Mouse (Mus musculus) embryonic facial prominence, embryonic 14.5 days (tissue): Measurements from ENCODE around the gene Olfr453. TPM values are rescaled to one million over a fixed set of nuclear protein-coding genes. Genes with fewer than 3 reads are reported as not detected.

Experiments
- ATAC-seq: fragments of 200-750 bp; cut with Nextera tagmentation; 2 replicates; pipeline ENCODE4 v1.8.0; 2017; ENCODE audit warnings: low read depth, moderate number of reproducible peaks, moderate TSS enrichment
- DNase-seq: peaks from one replicate; pipeline ENCODE4 v3.0.0-alpha.2; 2015; ENCODE audit warnings: low spot score
- H3K27ac ChIP-seq: fragments of 300-500 bp; sonication (generic); replicated peaks from 2 replicates; pipeline ENCODE4 v1.5.1; 2014; ENCODE audit warnings: low read depth, mild to moderate bottlenecking, low read length, moderate library complexity
- H3K27me3 ChIP-seq: fragments of 300-500 bp; sonication (generic); replicated peaks from 2 replicates; pipeline ENCODE4 v1.6.1; 2014; ENCODE audit warnings: low read length; ENCODE audit not compliant: control insufficient read depth, insufficient read depth
- H3K36me3 ChIP-seq: fragments of 300-500 bp; sonication (generic); 2 replicates; pipeline ENCODE4 v1.6.1; 2014; ENCODE audit warnings: low read length, mixed read lengths; ENCODE audit not compliant: control insufficient read depth, insufficient read depth
- H3K4me1 ChIP-seq: fragments of 300-500 bp; sonication (generic); 2 replicates; pipeline ENCODE4 v1.6.1; 2014; ENCODE audit warnings: antibody characterized with exemption, low read length; ENCODE audit not compliant: control insufficient read depth, insufficient read depth
- H3K4me2 ChIP-seq: fragments of 300-500 bp; sonication (generic); 2 replicates; pipeline ENCODE4 v1.6.1; 2014; ENCODE audit warnings: low read depth, mild to moderate bottlenecking, low read length, moderate library complexity, mixed read lengths
- H3K4me3 ChIP-seq: fragments of 300-500 bp; sonication (generic); 2 replicates; pipeline ENCODE4 v1.5.1; 2014; ENCODE audit warnings: low read depth, mild to moderate bottlenecking, low read length
- H3K9ac ChIP-seq: fragments of 300-500 bp; sonication (generic); 2 replicates; pipeline ENCODE4 v1.6.1; 2014; ENCODE audit warnings: low read depth, mild to moderate bottlenecking, low read length, moderate library complexity, mixed read lengths
- H3K9me3 ChIP-seq: fragments of 300-500 bp; sonication (generic); 2 replicates; pipeline ENCODE4 v1.6.1; 2016; ENCODE audit warnings: low read length; ENCODE audit not compliant: control insufficient read depth
- WGBS: fragments of 180-500 bp; shearing (Covaris S2); extraction: QIAGEN DNeasy Blood & Tissue Kit; methylation state at CpG from one replicate; pipeline ENCODE4 v1.1.7; 2014; 5-methylcytosine and 5-hydroxymethylcytosine counted together
- polyA plus RNA-seq: library from polyadenylated mRNA; unstranded; fragments of >200 nt; fragmentation: Nextera tagmentation; extraction: Ambion mirVana; gene quantifications from 2 replicates; pipeline ENCODE4 v1.2.1, GENCODE M21; 2014

Gene Olfr453
- polyA plus RNA-seq, 1 experiment from 2014 or later: not detected

DNA sequence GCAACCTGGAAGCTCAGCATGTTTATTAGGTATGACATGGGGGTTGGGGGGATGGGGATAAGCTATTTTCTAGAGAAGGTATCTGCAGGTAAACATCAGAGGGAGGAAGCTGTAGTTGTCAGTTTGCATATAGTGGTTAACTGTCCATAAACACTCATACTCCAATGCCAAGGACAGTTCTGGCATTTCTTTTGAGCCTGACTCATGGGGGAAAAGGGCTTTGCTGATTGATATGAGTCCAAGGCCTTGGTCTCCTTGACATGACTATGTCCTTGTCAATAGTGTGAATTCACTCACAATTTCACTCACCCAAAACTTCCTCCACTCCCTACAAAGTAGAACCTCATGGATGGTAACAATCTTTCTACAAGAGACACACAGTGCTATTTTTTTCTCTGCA is 8.7 kb downstream of the Olfr453 start:
- Histone ChIP-seq H3K9me3 (no peaks in the 10 kb centered on the region), H3K4me3 (no peak overlapping the region), H3K4me1 (no peaks in the 10 kb centered on the region), H3K27ac (no peak overlapping the region), H3K4me2 (no peak overlapping the region), H3K27me3 (no peaks in the 10 kb centered on the region), H3K9ac (no peak overlapping the region), H3K36me3 (no peaks in the 10 kb centered on the region)
- no peak for DNase-seq
- no peak for ATAC-seq

DNA sequence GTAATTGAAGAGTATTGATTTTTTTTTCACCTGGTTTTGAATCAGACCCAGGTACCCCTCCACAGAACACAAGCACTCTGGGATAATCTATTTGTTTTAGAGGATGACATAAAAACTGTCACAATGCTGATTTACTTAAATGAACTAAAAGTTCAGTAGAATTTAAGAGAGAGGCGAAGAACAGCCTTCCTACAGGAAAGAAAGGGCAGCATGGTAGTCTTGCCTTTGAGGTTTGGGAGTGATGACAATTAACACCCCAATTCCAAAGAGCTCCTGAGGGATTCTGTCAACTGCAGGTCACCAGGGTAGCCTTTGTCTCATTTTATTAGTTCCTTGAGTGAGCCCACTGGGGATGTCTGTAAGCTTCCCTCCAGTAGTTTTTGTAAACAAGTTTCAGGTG is 16.9 kb downstream of the Olfr453 start, which contains the start of gene Olfr38:
TSS of gene Olfr38 (plus strand) at position 301 of the 400 bp plus-strand sequence.
- peak; percentile 0 for DNase-seq
- Histone ChIP-seq H3K4me3 (no peak within 1 kb of the TSS), H3K36me3 (no peaks in the 10 kb centered on the region), H3K9me3 (no peaks in the 10 kb centered on the region), H3K4me2 (no peak within 1 kb of the TSS), H3K9ac (no peak within 1 kb of the TSS), H3K27me3 (no peaks in the 10 kb centered on the region), H3K27ac (no peak within 1 kb of the TSS), H3K4me1 (no peaks in the 10 kb centered on the region)
- no peak for ATAC-seq
- WGBS: 72% methylated on average over 1 of the region's 1 CpGs

DNA sequence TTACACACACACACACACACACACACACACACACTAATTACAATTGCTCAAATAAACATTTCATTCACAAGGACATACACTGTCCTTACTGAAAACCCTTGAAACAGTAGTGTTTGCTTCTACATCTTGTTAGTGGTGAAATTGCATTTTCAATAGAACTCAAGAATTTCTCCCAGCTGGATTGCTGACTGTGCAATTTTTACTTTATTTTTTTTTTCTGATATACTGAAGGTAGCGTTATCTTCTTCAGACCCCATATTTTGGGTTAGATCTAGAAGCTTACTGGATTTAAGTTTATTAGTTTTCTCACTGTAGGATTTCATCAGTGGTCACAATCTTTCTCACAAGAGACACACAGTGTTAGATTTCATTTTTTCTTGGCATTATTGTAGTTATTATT is 37.9 kb downstream of the Olfr453 start:
- Histone ChIP-seq H3K36me3 (no peaks in the 10 kb centered on the region), H3K4me2 (no peak overlapping the region), H3K4me1 (no peaks in the 10 kb centered on the region), H3K4me3 (no peak overlapping the region), H3K9ac (no peak overlapping the region), H3K9me3 (no peaks in the 10 kb centered on the region), H3K27me3 (no peaks in the 10 kb centered on the region), H3K27ac (no peak overlapping the region)
- DNase-seq (no peak), ATAC-seq (no peak)
- WGBS: 96% methylated on average over 1 of the region's 1 CpGs

DNA sequence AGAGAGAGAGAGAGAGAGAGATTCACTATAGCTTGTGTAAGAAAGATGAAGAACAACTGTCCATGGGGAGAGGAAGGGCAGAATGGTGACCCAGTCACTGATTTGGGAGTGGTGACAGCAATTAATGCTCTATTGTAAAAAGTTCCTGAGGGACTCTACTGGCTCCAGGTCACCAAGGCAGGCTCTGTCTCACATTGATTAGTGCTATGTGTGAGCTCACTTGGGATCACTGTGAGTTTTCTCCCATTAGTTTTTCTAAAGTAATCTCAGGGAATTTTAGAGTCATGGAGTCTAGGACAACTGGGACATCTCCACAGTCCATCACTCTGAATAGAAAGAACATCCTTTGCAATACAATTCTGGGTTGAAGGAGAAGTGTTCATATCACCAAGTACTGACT is 45.6 kb downstream of the Olfr453 start, which contains the start of gene Olfr452:
TSS of gene Olfr452 (plus strand) at position 301 of the 400 bp plus-strand sequence.
- H3K9ac ChIP-seq: no peak within 1 kb of the TSS
- no peak within 1 kb of the TSS for H3K4me3 ChIP-seq
- H3K4me1 ChIP-seq: no peaks in the 10 kb centered on the region
- ATAC-seq: no peak
- DNase-seq: no peak
- no peaks in the 10 kb centered on the region for H3K9me3 ChIP-seq
- no peaks in the 10 kb centered on the region for H3K27me3 ChIP-seq
- no peak within 1 kb of the TSS for H3K27ac ChIP-seq
- no peaks in the 10 kb centered on the region for H3K36me3 ChIP-seq
- H3K4me2 ChIP-seq: no peak within 1 kb of the TSS

- Histone ChIP-seq H3K9me3 (no peaks in the 10 kb centered on the region), H3K27ac (no peak overlapping the region), H3K36me3 (no peaks in the 10 kb centered on the region), H3K4me3 (no peak overlapping the region), H3K9ac (no peak overlapping the region), H3K27me3 (no peaks in the 10 kb centered on the region), H3K4me1 (no peaks in the 10 kb centered on the region), H3K4me2 (no peak overlapping the region)
- WGBS: 51% methylated on average over 4 of the region's 4 CpGs
- ATAC-seq (no peak), DNase-seq (no peak)
Measured at GRCm38 (mm10) chr6:42790247-42790948, 51.2 kb downstream of the Olfr453 start.

GRCm38 (mm10) chr6:42790949-42791556 is 51.9 kb downstream of the Olfr453 start:
- WGBS: 78% methylated on average over 9 of the region's 9 CpGs
- Histone ChIP-seq H3K4me1 (no peaks in the 10 kb centered on the region), H3K36me3 (no peaks in the 10 kb centered on the region), H3K27me3 (no peaks in the 10 kb centered on the region), H3K4me2 (no peak overlapping the region), H3K9me3 (no peaks in the 10 kb centered on the region), H3K9ac (no peak overlapping the region), H3K27ac (no peak overlapping the region), H3K4me3 (no peak overlapping the region)
- DNase-seq: no peak
- ATAC-seq: no peak

DNA sequence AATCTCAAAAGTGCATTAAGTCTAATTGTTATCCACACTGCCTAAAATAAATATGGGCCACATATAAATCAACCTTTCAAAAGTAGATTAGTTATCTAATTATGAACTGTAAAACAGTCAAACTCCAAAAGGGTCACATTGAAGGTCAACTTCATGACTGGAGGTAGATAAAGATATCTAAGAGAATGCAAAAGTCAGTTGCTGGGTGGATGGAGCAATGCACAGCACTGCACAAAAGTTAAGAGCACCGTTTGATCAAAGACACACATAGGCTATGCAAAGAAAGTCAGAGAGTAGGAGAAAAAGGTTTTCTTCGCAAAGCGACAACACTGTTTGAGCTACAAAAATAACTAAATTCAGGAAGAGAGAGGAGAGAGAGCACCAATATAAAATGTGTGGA is 55.8 kb downstream of the Olfr453 start:
- no peak for ATAC-seq
- no peaks in the 10 kb centered on the region for H3K4me1 ChIP-seq
- H3K27me3 ChIP-seq: no peaks in the 10 kb centered on the region
- no peak overlapping the region for H3K27ac ChIP-seq
- H3K4me3 ChIP-seq: no peak overlapping the region
- WGBS: 89% methylated on average over 3 of the region's 3 CpGs
- H3K9me3 ChIP-seq: no peaks in the 10 kb centered on the region
- no peak overlapping the region for H3K4me2 ChIP-seq
- DNase-seq: no peak
- H3K36me3 ChIP-seq: no peaks in the 10 kb centered on the region
- no peak overlapping the region for H3K9ac ChIP-seq
